Mouse (Mus musculus) layer of hippocampus, adult 9-11 months (tissue): ENCODE data around the gene 9930111J21Rik2.
"Not testable (repeated sequence)": the region's sequence is repeated elsewhere in the genome, so short reads cannot be mapped to it uniquely, and the experiment has no call there.

Source experiments
- DNase-seq: peaks from one replicate; pipeline ENCODE4 v3.0.0; 2022

The 9930111J21Rik2 gene

GRCm38 (mm10) chr11:49076001-49076757 is 25.1 kb upstream of the 9930111J21Rik2 start, which contains the start of gene Ifi47:
Gene Ifi47 (plus strand): TSS chr11:49076587.
- DNase-seq, result not testable (repeated sequence)

DNA sequence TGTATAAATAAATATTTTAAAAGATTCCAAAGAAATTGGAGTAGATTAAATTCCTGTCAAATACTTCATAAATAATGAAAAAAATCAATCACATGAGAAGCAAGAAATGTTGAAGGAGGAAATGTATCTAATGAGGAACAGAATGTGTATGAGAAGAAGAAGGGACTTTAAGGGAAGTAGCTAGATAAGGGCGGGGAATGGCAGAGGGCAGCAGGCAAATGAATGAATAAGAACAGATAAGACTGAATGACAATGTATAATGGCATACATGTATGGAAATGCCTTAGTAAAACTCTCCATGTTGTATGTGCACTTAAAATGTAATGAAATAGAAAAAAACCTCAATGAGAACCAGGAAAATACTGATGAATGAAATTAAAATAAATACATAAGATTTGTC is 17.3 kb upstream of the 9930111J21Rik2 start:
- DNase-seq, result no peak

- DNase-seq, result not testable (repeated sequence)
Observed at GRCm38 (mm10) chr11:49063713-49064469, 12.8 kb upstream of the 9930111J21Rik2 start, which contains the start of gene Tgtp2. Gene Tgtp2 (minus strand): TSS chr11:49064206.

DNA sequence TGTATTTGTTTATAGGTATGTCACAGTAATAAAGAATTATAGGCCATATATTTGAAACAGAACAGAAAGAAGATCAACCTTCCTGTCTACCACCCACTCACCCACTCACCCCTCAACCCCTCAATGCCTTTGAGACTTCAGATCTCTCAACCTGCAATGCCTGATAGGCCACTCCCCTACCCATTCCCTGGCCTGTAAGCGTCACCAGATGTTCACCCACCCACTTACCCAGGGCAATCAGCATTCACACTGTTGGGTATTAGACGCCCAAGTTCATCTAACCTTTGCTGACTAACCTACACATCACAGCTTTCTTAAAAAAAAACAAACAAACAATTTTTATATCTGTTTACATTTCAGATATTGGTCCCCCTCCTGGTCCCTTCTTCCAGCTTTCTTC is 10.8 kb upstream of the 9930111J21Rik2 start:
- not testable (repeated sequence) for DNase-seq

DNA sequence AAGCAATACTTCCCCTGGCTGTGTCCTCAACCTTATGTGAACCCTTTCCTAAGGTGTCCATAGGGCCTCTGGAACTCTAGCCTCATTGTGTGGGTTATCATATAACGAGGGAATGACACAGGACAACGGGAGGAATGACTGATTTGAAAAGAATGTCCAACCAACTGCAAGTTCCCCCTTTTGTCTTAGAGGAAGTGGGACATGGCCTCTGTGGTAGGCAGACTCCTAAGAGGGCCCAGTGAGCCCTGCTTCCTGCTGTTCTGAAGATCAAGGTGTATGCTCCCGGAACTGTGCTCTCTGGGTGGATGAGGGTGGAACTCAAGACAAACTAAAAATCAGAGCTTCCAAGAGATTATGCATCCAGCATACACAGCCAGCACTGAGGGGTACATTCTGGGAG is 9.0 kb upstream of the 9930111J21Rik2 start:
- DNase-seq, result not testable (repeated sequence)

DNA sequence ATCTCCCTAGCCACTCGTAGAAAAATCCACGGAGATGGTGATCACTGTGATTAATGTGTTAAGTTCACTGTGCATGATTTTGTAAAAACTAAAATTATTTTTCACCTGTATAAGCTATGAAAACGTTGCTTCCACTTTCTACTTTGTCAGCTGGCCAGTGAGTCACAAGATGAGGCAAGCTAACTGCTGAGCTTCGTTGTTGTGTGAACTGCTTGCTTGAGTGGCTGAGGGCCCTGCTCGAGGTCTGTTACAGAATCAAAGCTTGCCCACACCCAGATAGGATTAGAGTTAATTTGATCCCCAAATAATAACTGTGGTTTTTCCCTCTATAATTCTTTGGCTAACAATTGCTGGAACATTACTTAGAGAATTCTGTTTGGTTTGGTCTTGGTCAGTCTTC is 852 bp upstream of the 9930111J21Rik2 start:
- DNase-seq, result not testable (repeated sequence)

DNA sequence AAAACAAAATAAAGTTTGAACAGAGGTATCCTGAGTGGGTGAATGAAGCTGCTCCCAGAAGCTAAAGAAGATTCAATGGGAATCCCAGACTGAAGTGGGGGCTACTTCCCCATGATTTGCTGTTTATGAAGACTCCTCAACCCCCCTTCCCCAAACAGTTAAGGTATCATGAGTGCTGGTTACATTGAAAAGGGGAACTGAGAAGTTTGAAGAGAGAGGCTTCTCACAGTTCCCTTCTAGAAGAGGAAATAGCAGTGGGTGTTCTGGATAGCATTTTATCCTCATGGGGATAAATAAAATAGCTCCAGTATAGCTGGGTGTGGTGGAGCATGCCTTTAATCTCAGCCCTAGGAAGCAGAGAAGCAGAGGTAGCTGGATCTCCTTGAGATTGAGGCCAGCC is 978 bp downstream of the 9930111J21Rik2 start:
- DNase-seq, result not testable (repeated sequence)

GRCm38 (mm10) chr11:49012074-49012473 is 39.0 kb downstream of the 9930111J21Rik2 start:
- DNase-seq, result not testable (repeated sequence)

- DNase-seq, result not testable (repeated sequence)
Observed at GRCm38 (mm10) chr11:49006785-49007184, 44.3 kb downstream of the 9930111J21Rik2 start.

GRCm38 (mm10) chr11:49006317-49006716 is 44.7 kb downstream of the 9930111J21Rik2 start:
- DNase-seq, result not testable (repeated sequence)

DNA sequence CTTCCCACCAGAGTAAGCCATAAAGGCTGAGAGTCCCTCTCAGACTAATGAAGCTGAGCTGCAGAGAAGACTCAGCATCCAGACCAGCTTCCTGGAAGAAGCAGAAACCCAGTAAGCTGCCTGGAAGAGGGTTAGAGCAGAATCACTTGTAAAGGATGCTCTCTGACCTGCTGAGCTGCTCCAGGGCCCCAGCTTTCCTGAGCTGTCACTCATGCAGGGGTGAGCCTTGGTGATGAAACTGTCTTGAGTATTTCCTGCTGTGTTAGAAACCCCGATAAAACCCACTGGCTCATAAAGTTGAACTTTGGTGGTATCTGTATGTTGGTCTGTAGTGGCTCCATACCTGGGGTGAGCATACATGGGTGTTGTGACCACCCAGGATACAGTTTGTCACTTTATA is 50.6 kb downstream of the 9930111J21Rik2 start:
- not testable (repeated sequence) for DNase-seq

- not testable (repeated sequence) for DNase-seq
Observed at GRCm38 (mm10) chr11:48994018-48994417, 57.0 kb downstream of the 9930111J21Rik2 start, which contains the start of gene Tgtp1. Gene Tgtp1 (minus strand): TSS chr11:48994172.

DNA sequence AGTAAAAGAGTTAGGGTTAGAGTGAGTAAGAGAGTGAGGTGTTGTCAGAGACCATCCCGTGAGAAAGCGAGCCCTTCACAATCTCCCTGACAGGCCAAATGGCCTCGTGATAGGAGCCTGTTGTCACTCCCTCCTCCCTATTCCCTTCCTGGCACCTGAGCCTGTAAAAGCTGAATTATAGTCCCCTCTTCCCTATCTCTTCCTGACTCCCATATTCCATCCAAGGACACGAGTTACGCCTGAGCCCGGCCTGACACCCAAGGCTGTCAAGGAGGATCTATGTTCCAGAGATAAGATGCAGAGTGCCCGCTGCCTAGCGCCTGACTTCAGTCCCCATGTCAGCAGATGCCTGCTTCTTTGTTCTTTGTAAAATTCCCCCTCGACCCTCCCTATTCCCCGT is 57.7 kb downstream of the 9930111J21Rik2 start:
- DNase-seq, result not testable (repeated sequence)

DNA sequence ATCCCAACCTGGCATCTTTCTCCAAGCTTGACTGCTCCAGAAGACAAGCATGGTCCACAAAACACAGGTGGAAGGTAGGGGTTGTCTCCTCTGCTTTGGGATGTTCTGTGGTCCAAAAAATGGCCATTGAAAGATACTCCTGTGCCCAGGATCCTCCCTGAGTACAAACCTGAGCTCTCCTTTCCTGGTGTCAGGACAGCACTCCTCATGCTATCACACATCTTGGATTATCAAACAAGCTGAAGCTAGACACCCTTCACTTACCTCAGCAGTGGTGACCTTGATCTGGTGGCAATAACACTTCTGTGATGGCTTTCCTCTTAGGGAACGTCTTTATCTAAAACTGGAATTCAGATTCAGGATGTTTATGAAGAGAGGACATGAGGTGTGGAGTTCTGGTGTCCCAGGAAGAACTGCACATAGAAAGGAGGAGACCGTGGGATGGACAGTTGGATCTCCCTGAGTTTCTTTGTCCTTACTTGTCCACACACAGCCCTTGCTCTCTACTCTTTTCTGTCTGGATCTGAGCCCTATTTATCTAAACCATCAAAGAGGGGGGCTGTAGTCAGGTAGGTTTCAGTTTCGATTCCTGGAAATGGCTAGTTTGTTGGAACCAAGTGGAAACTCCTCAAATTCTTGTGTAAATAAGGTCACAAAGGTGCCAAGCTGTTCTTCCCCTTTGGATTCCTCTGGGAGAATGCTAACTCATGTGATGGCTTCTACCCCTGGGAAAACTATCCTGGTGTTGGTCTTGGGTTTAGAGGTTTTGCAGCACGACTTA is 59.1 kb downstream of the 9930111J21Rik2 start, which contains the start of gene Gm12185:
Gm12185 (minus strand) TSS at position 487 of the 781 bp plus-strand sequence.
- DNase-seq, result not testable (repeated sequence)

DNA sequence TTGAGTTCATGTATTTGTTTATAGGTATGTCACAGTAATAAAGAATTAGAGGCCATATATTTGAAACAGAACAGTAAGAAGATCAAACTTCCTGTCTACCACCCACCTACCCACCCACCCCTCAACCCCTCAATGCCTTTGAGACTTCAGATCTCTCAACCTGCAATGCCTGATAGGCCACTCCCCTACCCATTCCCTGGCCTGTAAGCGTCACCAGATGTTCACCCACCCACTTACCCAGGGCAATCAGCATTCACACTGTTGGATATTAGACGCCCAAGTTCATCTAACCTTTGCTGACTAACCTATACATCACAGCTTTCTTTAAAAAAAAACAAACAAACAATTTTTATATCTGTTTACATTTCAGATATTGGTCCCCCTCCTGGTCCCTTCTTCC is 61.1 kb downstream of the 9930111J21Rik2 start:
- not testable (repeated sequence) for DNase-seq

DNA sequence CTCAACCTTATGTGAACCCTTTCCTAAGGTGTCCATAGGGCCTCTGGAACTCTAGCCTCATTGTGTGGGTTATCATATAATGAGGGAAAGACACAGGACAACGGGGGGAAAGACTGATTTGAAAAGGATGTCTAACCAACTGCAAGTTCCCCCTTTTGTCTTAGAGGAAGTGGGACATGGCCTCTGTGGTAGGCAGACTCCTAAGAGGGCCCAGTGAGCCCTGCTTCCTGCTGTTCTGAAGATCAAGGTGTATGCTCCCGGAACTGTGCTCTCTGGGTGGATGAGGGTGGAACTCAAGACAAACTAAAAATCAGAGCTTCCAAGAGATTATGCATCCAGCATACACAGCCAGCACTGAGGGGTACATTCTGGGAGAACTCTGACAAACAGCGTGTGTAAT is 62.8 kb downstream of the 9930111J21Rik2 start:
- DNase-seq, result not testable (repeated sequence)

DNA sequence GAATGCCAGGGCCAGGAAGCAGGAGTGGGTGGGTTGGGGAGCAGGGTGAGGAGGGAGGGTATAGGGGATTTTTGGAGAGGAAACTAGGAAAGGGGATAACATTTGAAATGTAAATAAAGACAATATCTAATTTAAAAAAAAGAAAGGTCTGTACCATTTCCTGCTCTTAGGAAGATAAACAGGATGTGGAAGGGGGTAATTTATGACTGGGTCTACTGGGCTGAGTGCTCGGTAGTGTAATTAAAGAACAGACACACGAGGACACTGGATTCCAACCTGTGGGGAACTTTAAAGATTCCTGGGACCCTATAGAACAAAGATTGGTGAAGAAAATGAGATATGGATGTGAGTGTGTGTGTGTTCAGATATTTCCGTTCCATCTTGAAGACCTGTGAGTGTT is 68.2 kb downstream of the 9930111J21Rik2 start:
- DNase-seq, result not testable (repeated sequence)

GRCm38 (mm10) chr11:48980052-48980451 is 71.0 kb downstream of the 9930111J21Rik2 start:
- not testable (repeated sequence) for DNase-seq

DNA sequence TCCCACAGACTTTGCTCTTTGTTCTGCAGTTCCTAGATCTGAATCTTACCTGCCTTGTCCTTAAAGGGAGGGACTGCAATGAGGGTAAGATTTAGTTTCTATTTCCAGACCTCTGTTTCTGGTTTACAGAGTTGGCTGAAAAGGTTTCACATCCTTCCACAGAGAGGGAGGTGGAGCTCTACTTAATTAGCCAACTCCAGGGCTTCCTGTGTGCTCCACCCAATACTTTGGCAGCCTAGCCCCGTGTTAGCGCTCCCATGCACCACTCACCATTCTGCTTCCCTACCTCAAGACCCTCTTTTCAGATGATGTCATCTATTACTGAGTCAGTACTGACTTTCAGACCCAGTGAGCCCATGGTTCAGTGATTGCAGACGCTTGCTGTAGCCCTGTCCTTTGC is 71.8 kb downstream of the 9930111J21Rik2 start, which contains the start of gene 9930111J21Rik1:
9930111J21Rik1 (minus strand) TSS at position 148 of the 400 bp plus-strand sequence.
- not testable (repeated sequence) for DNase-seq

DNA sequence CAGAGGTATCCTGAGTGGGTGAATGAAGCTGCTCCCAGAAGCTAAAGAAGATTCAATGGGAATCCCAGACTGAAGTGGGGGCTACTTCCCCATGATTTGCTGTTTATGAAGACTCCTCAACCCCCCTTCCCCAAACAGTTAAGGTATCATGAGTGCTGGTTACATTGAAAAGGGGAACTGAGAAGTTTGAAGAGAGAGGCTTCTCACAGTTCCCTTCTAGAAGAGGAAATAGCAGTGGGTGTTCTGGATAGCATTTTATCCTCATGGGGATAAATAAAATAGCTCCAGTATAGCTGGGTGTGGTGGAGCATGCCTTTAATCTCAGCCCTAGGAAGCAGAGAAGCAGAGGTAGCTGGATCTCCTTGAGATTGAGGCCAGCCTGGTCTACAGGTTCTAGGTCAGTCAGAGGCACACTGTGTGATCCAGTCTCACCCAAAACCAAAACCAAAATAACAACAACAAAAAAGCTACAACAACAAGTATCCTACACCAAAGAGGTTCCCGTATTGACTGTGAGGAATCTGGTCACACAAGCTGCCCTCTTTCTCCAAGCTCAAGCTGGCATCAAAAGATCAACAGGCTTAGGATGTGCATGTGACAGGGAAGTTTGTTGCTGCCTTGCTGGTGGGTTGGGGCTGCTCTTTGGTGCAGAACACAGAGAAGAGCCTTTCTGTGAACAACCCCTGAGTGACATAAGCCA is 72.7 kb downstream of the 9930111J21Rik2 start, which contains the start of gene Olfr56:
Olfr56 (plus strand) TSS at position 650 of the 700 bp plus-strand sequence.
- not testable (repeated sequence) for DNase-seq

- not testable (repeated sequence) for DNase-seq
Observed at GRCm38 (mm10) chr11:48974686-48975085, 76.4 kb downstream of the 9930111J21Rik2 start.
